Mouse (Mus musculus) limb, embryonic 14.5 days (tissue): Measurements from ENCODE around the gene Adssl1. TPM values are rescaled to one million over a fixed set of nuclear protein-coding genes. Genes with fewer than 3 reads are reported as not detected.

Source experiments
- ATAC-seq: fragments of 200-750 bp; cut with Nextera tagmentation; 2 replicates; pipeline ENCODE4 v1.8.0; 2017; ENCODE audit warnings: low read depth, moderate number of reproducible peaks, moderate TSS enrichment; ENCODE audit not compliant: low FRiP score
- DNase-seq: peaks from one replicate; pipeline ENCODE4 v3.0.0-alpha.2; 2015; ENCODE audit warnings: low spot score
- H3K27ac ChIP-seq: fragments of 300-500 bp; sonication (generic); replicated peaks from 2 replicates; pipeline ENCODE4 v1.5.1; 2014; ENCODE audit warnings: low read depth, mild to moderate bottlenecking, low read length, moderate library complexity, mixed read lengths
- H3K27me3 ChIP-seq: fragments of 300-500 bp; sonication (generic); 2 replicates; pipeline ENCODE4 v1.6.1; 2014; ENCODE audit warnings: low read length, mixed read lengths; ENCODE audit not compliant: control insufficient read depth, insufficient read depth
- H3K36me3 ChIP-seq: fragments of 300-500 bp; sonication (generic); 2 replicates; pipeline ENCODE4 v1.6.1; 2014; ENCODE audit warnings: mild to moderate bottlenecking, low read length, moderate library complexity, mixed read lengths; ENCODE audit not compliant: control insufficient read depth, insufficient read depth
- H3K4me1 ChIP-seq: fragments of 300-500 bp; sonication (generic); 2 replicates; pipeline ENCODE4 v1.6.1; 2014; ENCODE audit warnings: antibody characterized with exemption, low read length, mixed read lengths; ENCODE audit not compliant: control insufficient read depth, insufficient read depth
- H3K4me2 ChIP-seq: fragments of 300-500 bp; sonication (generic); replicated peaks from 2 replicates; pipeline ENCODE4 v1.6.1; 2014; ENCODE audit warnings: low read depth, mild to moderate bottlenecking, low read length, moderate library complexity; ENCODE audit not compliant: severe bottlenecking
- H3K4me3 ChIP-seq: fragments of 300-500 bp; sonication (generic); replicated peaks from 2 replicates; pipeline ENCODE4 v1.5.1; 2014; ENCODE audit warnings: low read length
- H3K9ac ChIP-seq: fragments of 300-500 bp; sonication (generic); 2 replicates; pipeline ENCODE4 v1.6.1; 2014; ENCODE audit warnings: mild to moderate bottlenecking, low read depth, low read length, moderate library complexity; ENCODE audit not compliant: severe bottlenecking
- H3K9me3 ChIP-seq: fragments of 300-500 bp; sonication (generic); 2 replicates; pipeline ENCODE4 v1.6.1; 2016; ENCODE audit warnings: low read length; ENCODE audit not compliant: control insufficient read depth
- POLR2A ChIP-seq: fragments of 200-500 bp; IDR thresholded peaks from 2 replicates; pipeline ENCODE4 v1.8.0; 2012; ENCODE audit warnings: inconsistent platforms, mild to moderate bottlenecking, moderate library complexity, borderline replicate concordance; ENCODE audit not compliant: insufficient read depth, insufficient read length; ENCODE audit errors: extremely low read depth
- WGBS: fragments of 180-500 bp; shearing (Covaris S2); extraction: QIAGEN DNeasy Blood & Tissue Kit; methylation state at CpG from one replicate; pipeline ENCODE4 v1.1.7; 2014; 5-methylcytosine and 5-hydroxymethylcytosine counted together
- polyA plus RNA-seq, 2 experiments: library from polyadenylated mRNA; depleted of rRNA in 1 of 2; stranded (reverse) in 1 of 2; unstranded in 1 of 2; fragments of >200 nt; fragmentation: Nextera tagmentation in 1 of 2; extraction: Ambion mirVana in 1 of 2; gene quantifications; 2 replicates each; pipeline versions ENCODE4 v1.2.1 to v1.2.3; 2012 to 2014

Adssl1 gene
- polyA plus RNA-seq, 2 experiments, result 15.0 to 18.9 TPM

DNA sequence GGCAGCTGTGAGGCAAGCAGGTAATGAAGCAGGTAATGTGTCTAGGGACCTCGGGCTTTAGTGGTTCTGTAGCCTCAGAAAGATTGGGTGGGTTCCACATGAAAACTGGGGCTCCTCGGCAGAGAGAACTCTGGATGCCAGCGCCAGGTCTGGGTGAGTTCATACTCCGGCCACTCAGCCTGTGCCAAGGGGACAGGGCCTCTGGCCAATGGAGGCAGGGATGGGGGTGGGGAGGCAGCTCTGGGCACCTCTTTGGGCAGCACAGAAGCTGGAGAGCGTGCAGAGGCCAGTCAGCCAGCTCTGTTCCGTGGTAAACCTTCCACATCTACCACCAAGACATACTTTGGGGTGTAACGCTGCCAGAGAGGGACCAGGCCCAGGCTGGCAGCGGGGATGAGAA is 22.2 kb upstream of the Adssl1 start:
- H3K4me1 ChIP-seq, result peaks cover 25% of the 10 kb centered on the region
- no peak for DNase-seq
- WGBS, result 87% methylated on average over 8 of the region's 8 CpGs
- H3K27me3 ChIP-seq, result no peaks in the 10 kb centered on the region
- H3K4me2 ChIP-seq, result no peak overlapping the region
- ATAC-seq, result no peak
- no peak overlapping the region for H3K4me3 ChIP-seq
- no peak overlapping the region for H3K9ac ChIP-seq
- TF ChIP-seq POLR2A, result no peak
- H3K36me3 ChIP-seq, result 0 out of 2 replicates have a peak, but pooled peaks cover 11% of the 10 kb centered on the region
- H3K9me3 ChIP-seq, result no peaks in the 10 kb centered on the region
- H3K27ac ChIP-seq, result no peak overlapping the region

DNA sequence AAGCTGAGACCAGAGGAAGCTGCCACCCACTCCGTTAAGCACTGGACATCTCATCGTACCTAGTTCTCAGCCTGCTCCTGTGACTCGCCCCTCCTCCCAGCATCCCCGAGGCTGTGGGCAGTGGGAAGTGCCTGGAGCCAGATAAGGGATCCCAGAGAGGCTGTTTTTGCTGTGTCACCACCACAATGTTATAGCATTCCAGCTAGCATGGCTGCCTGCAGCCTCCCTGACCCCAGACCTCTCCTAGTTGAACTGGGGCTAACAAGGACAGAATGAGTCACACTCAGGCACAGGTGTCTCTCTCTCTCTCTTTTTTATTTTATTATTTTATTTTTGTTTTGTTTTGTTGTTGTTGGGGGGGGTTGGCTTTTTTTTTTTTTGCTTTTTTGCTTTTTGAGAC is 20.6 kb upstream of the Adssl1 start:
- peaks cover 11% of the 10 kb centered on the region; the same call in 1 of the 2 replicates for H3K36me3 ChIP-seq
- no peak overlapping the region for H3K9ac ChIP-seq
- no peak for TF ChIP-seq POLR2A
- H3K4me1 ChIP-seq, result peaks cover 21% of the 10 kb centered on the region
- no peaks in the 10 kb centered on the region for H3K9me3 ChIP-seq
- H3K4me2 ChIP-seq, result no peak overlapping the region
- 30% methylated on average over 4 of the region's 4 CpGs for WGBS
- no peak overlapping the region for H3K4me3 ChIP-seq
- DNase-seq (no peak), ATAC-seq (no peak)
- no peak overlapping the region for H3K27ac ChIP-seq
- H3K27me3 ChIP-seq, result no peaks in the 10 kb centered on the region

DNA sequence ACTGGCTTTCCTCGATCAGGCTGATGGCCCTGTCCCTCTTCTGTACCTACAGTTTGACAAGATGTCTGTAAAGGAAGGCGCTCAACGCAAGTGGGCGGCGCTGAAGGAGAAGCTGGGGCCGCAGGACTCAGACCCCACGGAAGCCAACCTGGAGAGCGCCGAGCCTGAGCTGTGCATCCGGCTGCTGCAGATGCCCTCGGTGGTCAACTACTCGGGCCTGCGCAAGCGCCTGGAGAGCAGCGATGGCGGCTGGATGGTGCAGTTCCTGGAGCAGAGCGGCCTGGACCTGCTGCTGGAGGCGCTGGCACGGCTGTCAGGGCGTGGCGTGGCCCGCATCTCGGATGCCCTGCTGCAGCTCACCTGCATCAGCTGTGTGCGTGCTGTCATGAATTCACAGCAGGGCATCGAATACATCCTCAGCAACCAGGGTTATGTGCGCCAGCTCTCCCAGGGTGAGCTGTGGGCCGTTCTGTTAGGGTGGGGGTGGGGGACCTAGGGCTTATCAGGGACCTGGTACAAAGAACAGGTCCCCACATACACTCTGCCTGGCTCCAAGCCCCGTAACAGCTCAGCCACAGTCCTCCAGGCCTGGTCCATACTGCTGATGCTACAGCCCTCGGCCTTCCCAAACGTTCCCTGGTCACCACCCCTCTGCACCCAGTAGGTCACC is 19.8 kb upstream of the Adssl1 start:
- Histone ChIP-seq H3K9ac (no peak overlapping the region), H3K4me1 (peaks cover 12% of the 10 kb centered on the region), H3K4me3 (no peak overlapping the region), H3K36me3 (peaks cover 11% of the 10 kb centered on the region; the same call in 1 of the 2 replicates), H3K4me2 (no peak overlapping the region), H3K9me3 (no peaks in the 10 kb centered on the region), H3K27me3 (no peaks in the 10 kb centered on the region), H3K27ac (no peak overlapping the region)
- no peak for ATAC-seq
- WGBS, result 81% methylated on average over 24 of the region's 30 CpGs
- DNase-seq, result no peak
- TF ChIP-seq POLR2A, result no peak

DNA sequence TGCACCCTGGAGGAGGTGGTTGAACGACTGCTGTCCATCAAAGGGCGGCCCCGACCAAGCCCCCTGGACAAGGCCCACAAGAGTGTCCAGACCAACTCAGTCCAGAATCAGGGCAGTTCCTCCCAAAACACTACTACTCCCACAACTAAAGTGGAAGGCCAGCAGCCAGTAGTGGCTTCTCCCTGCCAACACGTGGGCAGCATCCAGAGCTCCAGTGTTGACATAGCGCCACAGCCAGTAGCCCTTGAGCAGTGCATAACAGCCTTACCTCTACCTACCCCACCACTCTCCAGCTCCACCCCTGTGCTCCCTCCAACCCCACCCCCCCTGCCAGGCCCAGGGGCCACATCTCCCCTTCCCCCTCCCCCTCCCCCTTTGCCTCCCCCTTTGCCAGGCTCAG is 15.8 kb upstream of the Adssl1 start:
- no peak overlapping the region for H3K27ac ChIP-seq
- 89% methylated on average over 5 of the region's 5 CpGs for WGBS
- no peak overlapping the region for H3K9ac ChIP-seq
- H3K36me3 ChIP-seq, result peaks cover 29% of the 10 kb centered on the region
- H3K27me3 ChIP-seq, result no peaks in the 10 kb centered on the region
- ATAC-seq (no peak), DNase-seq (no peak)
- no peaks in the 10 kb centered on the region for H3K4me1 ChIP-seq
- no peak overlapping the region for H3K4me2 ChIP-seq
- H3K9me3 ChIP-seq, result no peaks in the 10 kb centered on the region
- TF ChIP-seq POLR2A, result no peak
- no peak overlapping the region for H3K4me3 ChIP-seq

DNA sequence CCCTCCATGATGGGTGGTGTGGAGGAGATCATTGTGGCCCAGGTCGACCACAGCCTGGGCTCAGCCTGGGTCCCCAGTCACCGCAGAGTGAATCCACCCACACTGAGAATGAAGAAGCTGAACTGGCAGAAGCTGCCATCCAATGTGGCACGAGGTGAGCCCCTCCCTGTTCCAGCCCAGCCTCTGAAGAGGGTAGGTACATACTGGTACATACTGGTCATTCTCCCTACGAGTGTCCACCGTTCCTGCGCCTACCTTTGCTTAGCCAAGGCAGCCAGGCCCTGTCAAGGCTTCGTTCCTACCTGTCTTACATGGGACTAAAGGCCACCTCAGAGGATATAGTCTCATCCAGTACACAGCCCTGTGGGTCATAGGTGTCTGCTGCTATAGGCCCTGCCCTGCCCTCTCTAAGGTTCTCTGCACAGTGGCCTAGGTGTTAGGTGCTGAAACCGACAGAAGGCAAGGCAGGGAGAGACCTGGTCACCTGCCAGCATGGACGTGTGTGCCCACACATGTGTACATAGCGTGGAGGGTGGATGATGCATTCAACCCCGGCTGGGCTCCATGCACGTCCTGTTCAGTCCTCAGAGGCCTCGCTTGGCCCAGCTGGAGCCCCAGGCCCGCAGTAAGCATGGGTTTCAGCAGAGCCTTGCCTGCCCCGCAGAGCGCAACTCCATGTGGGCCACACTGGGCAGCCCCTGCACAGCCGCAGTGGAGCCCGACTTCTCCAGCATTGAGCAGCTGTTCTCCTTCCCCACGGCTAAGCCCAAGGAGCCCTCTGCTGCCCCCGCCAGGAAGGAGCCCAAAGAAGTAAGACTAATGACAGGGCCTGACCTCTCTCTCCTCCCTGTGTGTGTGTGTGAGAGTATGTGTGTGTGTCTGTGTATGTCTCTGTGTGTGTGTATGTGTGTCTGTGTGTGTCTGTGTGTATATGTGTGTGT is 14.9 kb upstream of the Adssl1 start:
- no peak overlapping the region for H3K4me3 ChIP-seq
- 70% methylated on average over 20 of the region's 20 CpGs for WGBS
- DNase-seq (no peak), ATAC-seq (peak; percentile 71)
- no peak overlapping the region; the same call in 1 of the 2 replicates for H3K27ac ChIP-seq
- H3K9me3 ChIP-seq, result no peaks in the 10 kb centered on the region
- no peaks in the 10 kb centered on the region for H3K4me1 ChIP-seq
- H3K36me3 ChIP-seq, result peaks cover 29% of the 10 kb centered on the region
- H3K9ac ChIP-seq, result no peak overlapping the region
- no peak overlapping the region for H3K4me2 ChIP-seq
- TF ChIP-seq POLR2A, result no peak
- no peaks in the 10 kb centered on the region for H3K27me3 ChIP-seq
